Mouse (Mus musculus) brain, embryonic 14.5 days (tissue): ENCODE measurements at regions not wholly inside any gene's neighbourhood (a gene's known extent, or its start where the extent isn't known, plus 50 kb on each side); places are given as distances from the start of the nearest gene placed in this dataset.

Experiments
- CTCF ChIP-seq: fragments of 200-500 bp; IDR thresholded peaks from 2 replicates; pipeline ENCODE4 v1.5.1; 2012; ENCODE audit warnings: inconsistent platforms, mild to moderate bottlenecking, moderate library complexity, borderline replicate concordance; ENCODE audit not compliant: insufficient read depth, insufficient read length; ENCODE audit errors: extremely low read depth
- POLR2A ChIP-seq: fragments of 200-500 bp; IDR thresholded peaks from 2 replicates; pipeline ENCODE4 v1.6.1; 2012; ENCODE audit warnings: mild to moderate bottlenecking, inconsistent platforms, borderline replicate concordance; ENCODE audit not compliant: poor library complexity, insufficient read depth, insufficient read length, severe bottlenecking; ENCODE audit errors: extremely low read depth

GRCm38 (mm10) chr3:18670203-18670700, 722.0 kb downstream of the Cypt12 start:
- TF ChIP-seq CTCF, result no peak
- TF ChIP-seq POLR2A, result no peak
